Comparison of ENCODE assay signal across 8 mouse cellular contexts in the genomic region with DNA sequence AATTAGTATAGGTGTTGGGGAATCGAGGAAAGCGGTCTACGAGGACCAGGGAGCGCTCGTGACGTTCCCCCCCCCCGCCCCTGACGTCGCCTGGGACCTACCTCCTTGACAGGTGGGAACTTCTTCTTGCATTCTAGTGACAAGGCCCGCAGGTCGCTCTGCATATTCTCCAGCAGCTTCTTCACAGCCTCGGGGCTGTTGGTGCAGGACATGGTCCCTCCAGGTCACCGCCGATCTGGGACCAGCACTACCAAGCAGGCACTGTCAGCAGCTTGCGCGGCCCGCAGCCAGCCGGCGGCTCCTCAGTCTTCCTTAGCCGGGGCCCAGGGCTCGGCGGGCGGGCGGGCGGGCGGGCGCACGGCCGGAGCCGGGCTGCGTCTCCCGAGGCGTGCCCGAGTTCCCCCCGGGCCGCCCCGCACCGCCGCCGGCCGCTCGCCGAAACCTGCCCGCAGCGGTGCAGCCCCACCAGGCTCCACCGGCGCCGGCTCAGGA. TPM values are rescaled to one million over a fixed set of nuclear protein-coding genes. Genes with fewer than 3 reads are reported as not detected.
A peak's percentile ranks its signal among the peaks of the same experiment; 100 is the strongest.
DNase-seq lines count a peak whose midpoint lies in the region; ATAC-seq and TF ChIP-seq lines count a peak whose summit lies in the region.

No protein-coding gene starts in this region.

- 0% methylated on average over 33 of the region's 48 CpGs for WGBS in embryonic facial prominence, embryonic 12.5 days
- under 1% methylated on average over 38 of the region's 48 CpGs for WGBS in hindbrain, postnatal 0 days

- peak overlapping the region; percentile 66 for H3K27ac ChIP-seq in embryonic facial prominence, embryonic 12.5 days
- H3K27ac ChIP-seq in hindbrain, postnatal 0 days = peak overlapping the region; percentile 90

- peaks cover 8% of the 10 kb centered on the region for H3K36me3 ChIP-seq in embryonic facial prominence, embryonic 12.5 days
- no peaks in the 10 kb centered on the region for H3K36me3 ChIP-seq in hindbrain, postnatal 0 days (ENCODE audit: insufficient read depth, low read length)

- peak overlapping the region; percentile 98 for H3K4me3 ChIP-seq in embryonic facial prominence, embryonic 12.5 days
- peak overlapping the region; percentile 85 for H3K4me3 ChIP-seq in hindbrain, postnatal 0 days (ENCODE audit: low read length)

- no peaks in the 10 kb centered on the region for H3K9me3 ChIP-seq in embryonic facial prominence, embryonic 12.5 days
- no peaks in the 10 kb centered on the region for H3K9me3 ChIP-seq in hindbrain, postnatal 0 days (ENCODE audit: low read length)

- H3K4me1 ChIP-seq in embryonic facial prominence, embryonic 12.5 days = peaks cover 12% of the 10 kb centered on the region
- peaks cover 4% of the 10 kb centered on the region for H3K4me1 ChIP-seq in hindbrain, postnatal 0 days (ENCODE audit: insufficient read depth, low read length)

- H3K27me3 ChIP-seq in embryonic facial prominence, embryonic 12.5 days = no peaks in the 10 kb centered on the region
- H3K27me3 ChIP-seq in hindbrain, postnatal 0 days (ENCODE audit: insufficient read depth, low read length) = no peaks in the 10 kb centered on the region

- H3K9ac ChIP-seq in embryonic facial prominence, embryonic 12.5 days = peak overlapping the region; percentile 95
- peak overlapping the region; percentile 89 for H3K9ac ChIP-seq in hindbrain, postnatal 0 days (replicated peaks; ENCODE audit: low read length)

- ATAC-seq in embryonic facial prominence, embryonic 12.5 days (ENCODE audit: insufficient number of reproducible peaks, insufficient read depth, low FRiP score, low TSS enrichment) = peak; percentile 67
- ATAC-seq in hindbrain, postnatal 0 days = peak; percentile 78
- peak; percentile 29 for ATAC-seq in megakaryocyte, adult 5-6 weeks (ENCODE audit: poor library complexity, severe bottlenecking)
- ATAC-seq in monocyte, adult 5-6 weeks (replicated peaks; ENCODE audit: insufficient number of reproducible peaks, low FRiP score, low TSS enrichment, poor library complexity, severe bottlenecking) = no peak

- H3K4me2 ChIP-seq in embryonic facial prominence, embryonic 12.5 days (replicated peaks) = peak overlapping the region; percentile 81
- peak overlapping the region; percentile 70 for H3K4me2 ChIP-seq in hindbrain, postnatal 0 days (ENCODE audit: low read depth, low read length)

- peak; percentile 18 to 21 for DNase-seq in layer of hippocampus, adult 8-10 months (ENCODE audit: low spot score in 2 of 2)
- DNase-seq in layer of hippocampus, postnatal 14 days (ENCODE audit: low spot score in 2 of 2) = no peak
- peak; percentile 34 for DNase-seq in NIH3T3 (ENCODE audit: low read depth)
- peak; percentile 23 for DNase-seq in hindbrain, postnatal 0 days (ENCODE audit: low spot score)
- no peak for DNase-seq in layer of hippocampus, postnatal 10 days (ENCODE audit: low spot score in 2 of 2)

- TF ChIP-seq CTCF in hindbrain, postnatal 0 days (IDR thresholded peaks at IDR 0.05; ENCODE audit: low read depth) = no peak

RNA-seq across cellular contexts. Expression of gene Mon2, which starts 0.5 kb away (rescaled TPM):
- 100 to 1,000 TPM in 3 of 4 experiments, 10 to 100 TPM in 1; 84.8 to 111 (median 103) TPM for total RNA-seq in layer of hippocampus, adult 8-10 months (2022)
- total RNA-seq in layer of hippocampus, postnatal 14 days (2021) = 100 to 1,000 TPM in 1 of 2 experiments, 10 to 100 TPM in 1; 95.6 to 102 TPM
- polyA plus RNA-seq in embryonic facial prominence, embryonic 12.5 days (2016; fragmentation: Nextera tagmentation; extraction: Ambion mirVana) = 44.9 and 47.4 TPM in 2 replicates
- 62.4 and 64.7 TPM in 2 replicates for total RNA-seq in hindbrain, postnatal 0 days (2014; rRNA removed)
- 15.9 and 16.7 TPM in 2 replicates for polyA plus RNA-seq in hindbrain, postnatal 0 days (2015; fragmentation: Nextera tagmentation; extraction: Ambion mirVana)
- total RNA-seq in megakaryocyte, adult 5-6 weeks (2015) = 36.0 and 43.7 TPM in 2 replicates
- 42.9 and 54.4 TPM in 2 replicates for total RNA-seq in megakaryocyte, adult 5-6 weeks (2017)
- 56.0 to 83.1 TPM (median 63.2 TPM) in 3 replicates for total RNA-seq in monocyte, adult 5-6 weeks (2017)
- total RNA-seq in layer of hippocampus, postnatal 10 days (2021) = 10 to 100 TPM; 73.7 to 94.9 TPM

Comparison
In these comparisons a context has a peak if more than half of its experiments do, and no peak if none do; other contexts are left out.
1. DNase-seq: peak in layer of hippocampus, adult 8-10 months (2 of 2), NIH3T3 (single experiment) and hindbrain, postnatal 0 days (single experiment); none in layer of hippocampus, postnatal 14 days (0 of 2) and layer of hippocampus, postnatal 10 days (0 of 2).